Mouse (Mus musculus): ENCODE data around the gene Bptf.
"Not testable (repeated sequence)": the region's sequence is repeated elsewhere in the genome, so short reads cannot be mapped to it uniquely, and the experiment has no call there.

Bptf gene

GRCm38 (mm10) chr11:107054870-107055269, 77.1 kb downstream of the Bptf start:
- no peak for DNase-seq (ENCODE audit: low spot score in 2 of 2)

- no peak for DNase-seq (ENCODE audit: low spot score in 2 of 2)
Measured at GRCm38 (mm10) chr11:107046766-107047620, 84.9 kb downstream of the Bptf start.

GRCm38 (mm10) chr11:107045546-107045945, 86.4 kb downstream of the Bptf start:
- no peak for DNase-seq (ENCODE audit: low spot score in 2 of 2)

GRCm38 (mm10) chr11:107044321-107044720, 87.6 kb downstream of the Bptf start:
- DNase-seq (ENCODE audit: low spot score in 2 of 2) = peak; percentile 46 to 60

- no peak for DNase-seq (ENCODE audit: low spot score in 2 of 2)
Measured at GRCm38 (mm10) chr11:107043361-107043760, 88.6 kb downstream of the Bptf start.

- no peak for DNase-seq (ENCODE audit: low spot score in 2 of 2)
Measured at GRCm38 (mm10) chr11:107041396-107041795, 90.5 kb downstream of the Bptf start.

GRCm38 (mm10) chr11:107039417-107039816, 92.5 kb downstream of the Bptf start:
- DNase-seq (ENCODE audit: low spot score in 2 of 2) = no peak

- DNase-seq (ENCODE audit: low spot score in 2 of 2) = no peak
Measured at GRCm38 (mm10) chr11:107034085-107034810, 97.7 kb downstream of the Bptf start.

- no peak for DNase-seq (ENCODE audit: low spot score in 2 of 2)
Measured at GRCm38 (mm10) chr11:107031635-107032034, 100.3 kb downstream of the Bptf start.

- DNase-seq (ENCODE audit: low spot score in 2 of 2) = no peak
Measured at GRCm38 (mm10) chr11:107029536-107029935, 102.4 kb downstream of the Bptf start.

GRCm38 (mm10) chr11:107028754-107029153, 103.2 kb downstream of the Bptf start:
- DNase-seq (ENCODE audit: low spot score in 2 of 2) = no peak

- no peak for DNase-seq (ENCODE audit: low spot score in 2 of 2)
Measured at GRCm38 (mm10) chr11:107028275-107028618, 103.7 kb downstream of the Bptf start.

- peak; percentile 81 to 84 for DNase-seq (ENCODE audit: low spot score in 2 of 2)
Measured at GRCm38 (mm10) chr11:107027431-107028274, 104.3 kb downstream of the Bptf start.

- no peak for DNase-seq (ENCODE audit: low spot score in 2 of 2)
Measured at GRCm38 (mm10) chr11:107026554-107027430, 105.1 kb downstream of the Bptf start.

GRCm38 (mm10) chr11:107025411-107026321, 106.3 kb downstream of the Bptf start, which contains the start of gene 1810010H24Rik:
1810010H24Rik (plus strand) TSS chr11:107025681.
- DNase-seq (ENCODE audit: low spot score in 2 of 2) = no peak

- DNase-seq (ENCODE audit: low spot score in 2 of 2) = no peak
Measured at GRCm38 (mm10) chr11:107024406-107024805, 107.5 kb downstream of the Bptf start.

- DNase-seq (ENCODE audit: low spot score in 2 of 2) = no peak
Measured at GRCm38 (mm10) chr11:107022050-107022683, 109.8 kb downstream of the Bptf start.

- not testable (repeated sequence) for DNase-seq (ENCODE audit: low spot score in 2 of 2)
Measured at GRCm38 (mm10) chr11:107019722-107020121, 112.2 kb downstream of the Bptf start.

GRCm38 (mm10) chr11:107019318-107019717, 112.6 kb downstream of the Bptf start:
- DNase-seq (ENCODE audit: low spot score in 2 of 2) = no peak
